Mouse (Mus musculus) heart, postnatal 0 days (tissue): ENCODE measurements at regions not wholly inside any gene's neighbourhood (a gene's known extent, or its start where the extent isn't known, plus 50 kb on each side); places are given as distances from the start of the nearest gene placed in this dataset.

Experiments
- CTCF ChIP-seq: IDR thresholded peaks from 2 replicates; pipeline ENCODE4 v1.5.1; 2016; ENCODE audit warnings: antibody characterized with exemption, control low read depth, low read depth
- EP300 ChIP-seq: IDR thresholded peaks from 2 replicates; pipeline ENCODE4 v1.6.1; 2016; ENCODE audit warnings: antibody characterized with exemption, low read depth

GRCm38 (mm10) chr10:117539532-117539931 is 89.8 kb upstream of the Cpm start:
- TF ChIP-seq CTCF: no peak
- no peak for TF ChIP-seq EP300
